Mouse (Mus musculus) large intestine, adult 2 months (tissue): ENCODE measurements around the gene Igsf9. TPM values are rescaled to one million over a fixed set of nuclear protein-coding genes. Genes with fewer than 3 reads are reported as not detected.

ENCODE experiments used
- DNase-seq: peaks from one replicate; pipeline ENCODE4 v3.0.0-alpha.2; 2012; ENCODE audit warnings: low read depth, low spot score
- WGBS: fragments of 180-500 bp; shearing (Covaris S2); methylation state at CpG from one replicate; pipeline ENCODE4 v1.1.7; 2018; 5-methylcytosine and 5-hydroxymethylcytosine counted together
- polyA plus RNA-seq: library from polyadenylated mRNA; depleted of rRNA; stranded (reverse); fragments of >200 nt; gene quantifications from 2 replicates; pipeline ENCODE4 v1.2.3, GENCODE M21; 2012

The Igsf9 gene
- polyA plus RNA-seq, 1 experiment, result 109 TPM

DNA sequence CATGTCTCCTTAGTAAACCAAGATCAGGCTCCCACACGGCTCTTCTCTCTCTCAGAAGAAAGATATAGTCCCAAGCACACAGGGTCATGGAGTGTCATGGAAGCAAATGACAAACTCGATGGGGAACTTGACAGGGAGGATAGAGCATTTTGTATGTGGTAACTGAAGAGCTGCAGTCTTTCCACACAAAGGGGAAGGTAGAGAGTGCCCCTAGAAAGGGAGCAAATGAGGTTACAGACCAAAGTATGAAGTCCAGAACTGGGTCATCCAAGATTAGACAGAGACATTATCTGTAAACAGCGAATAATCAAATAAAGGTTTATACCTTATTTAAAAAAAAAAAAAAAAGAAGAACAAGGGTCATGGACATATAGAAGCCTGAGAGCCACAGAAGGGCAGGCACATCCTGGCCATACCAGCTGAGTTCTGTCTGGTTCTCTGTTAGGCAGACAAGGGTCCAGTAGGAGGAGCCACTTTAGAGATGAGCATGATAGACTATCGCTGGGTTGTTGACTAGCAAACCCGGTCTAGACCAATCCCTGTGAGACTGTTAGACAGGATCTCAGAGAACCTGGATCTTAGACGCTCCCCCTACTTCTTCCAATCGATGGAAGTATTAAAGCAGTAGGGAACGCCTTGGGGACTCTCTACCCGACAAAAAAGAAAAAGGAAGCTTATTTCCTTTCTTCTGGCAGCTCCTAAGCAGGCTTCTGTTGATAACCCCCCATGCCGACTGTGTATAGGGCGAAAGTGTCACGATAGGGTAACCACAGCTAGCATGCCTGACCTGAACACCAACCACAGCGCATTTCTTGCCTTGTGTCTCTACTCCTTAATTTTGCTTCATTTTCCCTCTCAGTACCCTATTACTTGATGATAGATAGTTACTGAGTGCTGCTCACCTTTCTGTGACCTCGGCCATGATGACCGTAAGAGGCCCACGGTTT lies 17.9 kb upstream of the Igsf9 start:
- DNase-seq, result no peak
- 80% methylated on average over 16 of the region's 16 CpGs for WGBS

DNA sequence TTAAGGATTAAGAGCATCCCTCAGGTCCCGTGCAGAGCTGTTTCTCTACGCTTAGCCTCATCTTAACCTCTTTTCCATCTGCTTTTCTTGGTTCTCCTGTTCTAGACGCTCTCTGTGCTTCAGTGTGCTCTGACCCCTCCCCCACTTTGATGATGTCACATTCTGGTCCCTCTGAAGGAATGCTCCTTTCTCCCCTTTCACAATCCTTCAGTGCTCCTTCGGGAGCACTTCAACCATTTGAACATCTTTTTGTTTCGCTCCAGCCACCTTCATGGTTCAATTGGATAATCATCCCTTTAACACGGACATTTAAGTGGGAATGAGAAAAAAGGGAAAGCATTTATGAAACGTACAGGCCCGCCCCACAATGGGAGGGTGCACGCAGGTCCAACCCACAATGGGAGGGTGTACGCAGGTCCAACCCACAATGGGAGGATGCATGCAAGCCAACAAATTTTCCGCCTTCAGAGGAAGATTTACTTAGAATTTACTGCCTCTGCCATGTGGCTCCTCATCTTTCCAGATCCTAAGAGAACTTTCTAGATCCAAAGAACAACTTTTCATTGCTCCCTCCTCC lies 13.2 kb upstream of the Igsf9 start:
- WGBS, result 88% methylated on average over 11 of the region's 11 CpGs
- no peak for DNase-seq

DNA sequence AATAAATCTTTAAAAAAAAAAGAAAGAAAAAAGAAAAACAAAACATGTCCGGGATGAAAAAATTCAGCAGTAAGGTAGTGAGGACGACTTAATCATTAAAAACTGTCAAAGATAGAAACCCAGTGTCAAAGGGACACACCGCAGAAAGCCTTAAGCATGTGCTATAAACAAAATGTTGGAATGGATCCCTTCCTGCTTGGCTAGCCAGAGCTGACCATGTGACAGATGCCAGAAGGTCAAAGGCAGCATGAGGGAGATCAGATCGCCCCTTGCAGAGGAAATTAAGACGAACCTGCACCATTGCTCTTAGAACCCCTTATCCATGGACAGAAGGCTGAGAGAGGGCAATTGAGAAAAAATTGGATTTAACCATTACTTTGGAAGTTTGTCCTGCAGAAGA lies 12.2 kb upstream of the Igsf9 start:
- no peak for DNase-seq
- 68% methylated on average over 5 of the region's 5 CpGs for WGBS

DNA sequence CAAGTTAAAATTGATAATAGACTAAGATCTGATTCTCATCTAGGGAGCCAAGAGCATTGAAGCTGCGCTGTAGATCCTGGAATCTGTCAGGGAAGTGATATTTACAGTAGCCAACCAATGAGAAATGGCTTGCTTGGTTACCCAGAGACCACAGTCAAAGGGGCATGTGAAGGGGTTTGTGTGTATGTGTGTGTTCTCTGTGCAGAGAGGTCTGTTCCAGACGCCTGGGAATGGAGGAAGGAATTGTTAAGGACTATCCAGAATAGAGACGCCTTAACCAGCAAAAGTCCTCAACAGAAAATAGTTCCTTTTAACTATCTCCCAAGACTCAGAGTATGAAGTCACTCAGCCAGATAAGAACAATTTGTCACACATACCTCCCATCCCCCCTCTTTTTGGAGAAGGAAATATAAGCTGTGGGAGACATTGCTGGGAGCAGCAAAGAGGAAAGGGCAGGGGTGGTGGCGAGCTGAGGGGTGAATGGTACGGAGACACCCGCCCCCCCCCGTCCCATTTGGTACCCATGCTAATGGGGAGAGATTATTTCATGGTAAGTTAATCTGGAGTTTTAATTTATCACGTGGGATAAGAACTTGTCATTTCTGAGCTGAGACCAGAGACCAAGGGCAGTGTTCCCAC lies 11.7 kb upstream of the Igsf9 start:
- 75% methylated on average over 8 of the region's 8 CpGs for WGBS
- no peak for DNase-seq

DNA sequence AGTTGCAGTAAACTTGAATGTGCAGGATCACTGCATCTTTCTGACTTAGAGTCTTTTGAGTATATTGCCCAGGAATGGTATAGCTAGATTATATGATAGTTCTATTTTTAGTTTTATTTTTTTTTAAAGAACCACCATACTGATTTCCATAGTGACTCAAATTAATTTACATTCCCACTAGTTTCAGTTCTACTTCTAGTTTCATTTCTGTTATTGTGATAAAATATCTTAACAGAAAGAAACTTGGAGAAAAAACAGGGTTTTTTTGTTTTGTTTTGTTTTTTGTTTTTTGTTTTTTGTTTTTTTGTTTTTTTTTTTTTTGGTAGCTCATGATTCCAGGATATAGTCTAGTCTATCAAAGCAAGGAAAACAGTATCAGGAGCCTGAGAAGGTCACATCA lies 8.7 kb upstream of the Igsf9 start:
- DNase-seq, result no peak

DNA sequence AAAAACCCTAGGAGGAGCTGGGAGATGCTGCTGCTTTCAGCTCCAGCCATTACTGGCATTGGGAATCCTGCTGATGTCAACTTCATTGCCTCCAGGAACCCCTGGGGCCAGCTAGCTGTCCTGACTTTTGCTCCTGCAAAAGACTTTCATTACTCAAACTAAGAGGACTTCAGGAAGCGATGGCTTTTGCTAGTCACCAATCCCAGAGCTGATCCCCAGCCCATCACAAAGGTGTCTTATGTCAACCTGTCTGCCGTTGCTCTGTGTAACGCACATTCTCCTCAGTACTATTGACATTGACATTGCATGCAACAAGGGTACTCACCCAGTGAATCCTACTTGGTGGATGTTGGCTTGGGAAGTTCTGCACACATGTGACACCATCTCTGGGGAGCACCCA lies 7.4 kb upstream of the Igsf9 start:
- DNase-seq, result no peak
- WGBS, result 86% methylated on average over 3 of the region's 3 CpGs

DNA sequence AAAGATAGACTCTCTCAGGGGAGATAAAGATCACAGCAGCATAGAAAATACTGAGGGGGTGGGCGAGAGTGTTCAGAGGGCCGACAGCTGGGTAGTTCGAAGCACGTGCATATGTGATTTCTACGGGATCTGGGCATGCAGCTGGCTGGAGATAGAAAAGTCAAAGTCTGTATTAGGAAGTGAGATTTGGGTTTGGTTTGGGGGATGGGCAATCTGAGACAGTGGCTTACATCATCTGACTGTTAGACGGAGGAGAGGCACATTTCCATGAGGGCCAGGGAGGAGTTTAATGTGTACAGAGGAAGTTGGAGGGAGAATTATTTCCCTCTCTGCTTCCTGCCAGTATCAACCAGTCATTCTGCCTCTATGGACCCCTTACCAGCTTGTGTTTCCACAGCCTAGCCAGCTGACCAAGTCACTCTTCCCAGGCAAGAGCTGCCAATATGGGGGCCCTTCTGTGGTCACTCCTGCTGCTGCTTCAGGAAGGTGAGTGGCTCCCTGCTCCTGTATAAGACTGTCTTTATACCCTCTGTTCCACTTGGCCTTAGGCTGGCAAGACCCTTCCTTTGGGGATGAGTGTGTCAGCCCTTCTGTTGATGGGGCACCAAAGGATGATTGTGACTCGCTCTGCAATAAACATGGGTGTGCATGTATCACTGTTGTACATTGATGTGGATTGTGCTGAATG lies 6.4 kb upstream of the Igsf9 start, which contains the start of gene Slamf9:
TSS of gene Slamf9 (plus strand) at position 305 of the 688 bp plus-strand sequence.
- WGBS, result 40% methylated on average over 7 of the region's 7 CpGs

DNA sequence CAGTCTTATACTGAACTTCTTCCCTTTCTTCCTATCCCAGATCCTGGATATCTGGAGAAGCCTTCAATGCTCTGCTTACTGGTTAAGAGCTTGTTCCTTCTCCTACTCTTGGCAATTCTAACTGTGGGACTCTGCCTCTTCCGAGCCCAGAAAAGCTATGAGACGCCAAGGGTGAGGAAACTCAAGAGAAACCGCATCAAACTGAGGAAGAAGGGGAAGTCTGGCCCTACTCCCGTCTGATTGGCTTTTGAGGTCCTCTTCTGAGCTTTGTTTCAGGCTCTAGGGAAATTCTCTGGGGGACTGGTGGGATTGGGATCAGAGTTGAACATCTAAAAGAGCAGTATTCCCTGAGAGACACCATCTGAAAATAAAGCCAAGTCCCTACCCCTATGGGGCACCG lies 3.6 kb upstream of the Igsf9 start:
- DNase-seq, result no peak
- WGBS, result 84% methylated on average over 5 of the region's 5 CpGs

More for the DNA sequence above, 6.4 kb upstream of the Igsf9 start, which contains the start of gene Slamf9:
- no peak for DNase-seq

DNA sequence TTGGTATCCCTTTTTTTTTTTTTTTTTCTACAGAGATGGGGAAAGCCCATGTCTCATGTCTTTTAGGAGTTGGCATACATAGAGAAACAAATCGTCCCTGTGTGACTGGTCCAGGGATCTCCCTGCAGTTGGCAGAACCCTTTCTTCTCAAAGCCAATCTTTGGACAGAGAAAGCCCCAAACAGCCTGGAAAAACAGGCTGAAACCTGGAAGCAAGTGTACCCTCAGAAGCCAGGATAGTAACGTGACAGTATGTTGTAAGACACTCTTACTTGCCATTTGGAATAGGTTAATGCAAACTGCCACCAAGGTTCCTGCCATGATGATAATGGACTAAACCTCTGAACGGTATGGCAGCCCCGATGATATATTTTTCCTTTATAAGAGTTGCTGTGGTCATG lies 1.2 kb upstream of the Igsf9 start:
- WGBS, result 88% methylated on average over 4 of the region's 4 CpGs

DNA sequence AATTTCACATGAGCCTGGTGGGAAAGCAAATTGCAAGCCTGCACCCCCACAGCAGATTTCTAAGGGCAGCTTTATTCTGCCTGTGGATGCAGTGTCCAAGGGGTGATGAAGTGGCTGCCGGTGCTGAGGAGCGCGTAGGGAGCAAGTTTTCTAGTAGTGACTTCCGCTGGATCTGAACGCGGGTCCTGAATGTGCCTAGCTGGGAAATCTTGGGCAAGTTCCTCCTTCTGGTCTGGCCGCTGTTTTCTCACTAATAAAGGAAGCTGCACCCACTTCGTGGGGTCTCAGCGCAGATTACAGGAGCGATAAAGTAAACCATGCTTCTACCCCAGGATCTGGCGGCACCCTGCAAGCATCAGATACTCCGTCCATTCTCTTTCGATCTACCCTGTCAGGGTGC lies 477 bp upstream of the Igsf9 start:
- WGBS, result 29% methylated on average over 13 of the region's 13 CpGs
- no peak for DNase-seq

More for the DNA sequence above, 1.2 kb upstream of the Igsf9 start:
- DNase-seq, result no peak

DNA sequence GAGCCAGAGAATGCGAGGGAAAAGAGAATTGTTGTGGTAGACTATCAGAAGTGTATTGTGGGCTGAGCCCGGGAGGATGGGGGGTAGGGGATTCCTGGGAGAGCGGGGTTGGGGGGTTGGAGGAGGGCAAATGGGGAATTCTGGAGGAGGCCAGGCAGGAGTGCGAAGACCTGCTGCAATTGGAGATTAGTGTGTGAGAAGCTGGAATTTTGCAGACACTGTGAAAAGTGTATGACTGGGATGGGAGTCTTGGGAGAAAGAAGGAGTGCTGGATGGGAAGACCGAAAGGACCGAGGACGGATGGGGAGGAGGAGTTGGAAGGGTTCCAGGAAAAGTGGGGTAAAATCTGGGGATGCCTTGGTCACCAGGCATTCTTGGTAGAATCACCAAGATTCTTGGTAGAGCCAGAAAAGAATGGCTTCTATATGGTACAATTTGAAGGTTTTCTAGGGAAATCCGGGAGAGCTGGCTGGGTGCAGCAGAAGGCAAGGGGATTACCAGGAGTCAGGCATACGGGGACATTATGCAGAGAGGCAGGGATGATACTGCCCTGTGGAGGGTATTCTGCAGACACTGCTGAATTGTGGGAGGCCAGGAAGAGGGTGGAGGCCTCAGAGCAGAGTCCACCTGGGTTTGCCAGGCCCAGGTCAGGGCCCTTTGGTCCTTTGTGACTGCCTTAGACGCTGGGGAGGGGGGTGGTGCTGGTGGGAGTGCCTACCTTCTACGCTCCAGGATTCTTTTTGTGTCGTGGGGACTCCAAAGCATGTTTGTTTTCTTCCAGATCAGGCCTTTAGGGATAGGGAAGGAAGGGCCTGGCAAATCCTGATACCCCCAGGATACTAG lies 1.2 kb downstream of the Igsf9 start:
- 16% methylated on average over 12 of the region's 12 CpGs for WGBS
- DNase-seq, result no peak

DNA sequence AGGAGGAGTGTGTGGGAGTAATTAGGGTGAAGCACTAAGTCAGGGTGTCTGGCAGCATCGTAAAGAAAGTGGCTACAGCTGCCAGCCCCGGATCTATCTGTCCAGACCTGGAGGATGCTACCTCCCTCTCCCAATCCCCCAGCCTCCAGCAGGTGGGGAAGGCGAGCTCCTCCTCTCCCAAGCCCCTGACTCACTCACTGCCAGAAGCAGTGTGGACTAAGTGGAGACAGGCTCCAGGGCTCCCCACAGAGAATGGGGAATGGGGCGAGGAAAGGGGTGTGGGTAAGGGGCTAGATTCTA lies 1.7 kb downstream of the Igsf9 start:
- 61% methylated on average over 4 of the region's 4 CpGs for WGBS
- no peak for DNase-seq

DNA sequence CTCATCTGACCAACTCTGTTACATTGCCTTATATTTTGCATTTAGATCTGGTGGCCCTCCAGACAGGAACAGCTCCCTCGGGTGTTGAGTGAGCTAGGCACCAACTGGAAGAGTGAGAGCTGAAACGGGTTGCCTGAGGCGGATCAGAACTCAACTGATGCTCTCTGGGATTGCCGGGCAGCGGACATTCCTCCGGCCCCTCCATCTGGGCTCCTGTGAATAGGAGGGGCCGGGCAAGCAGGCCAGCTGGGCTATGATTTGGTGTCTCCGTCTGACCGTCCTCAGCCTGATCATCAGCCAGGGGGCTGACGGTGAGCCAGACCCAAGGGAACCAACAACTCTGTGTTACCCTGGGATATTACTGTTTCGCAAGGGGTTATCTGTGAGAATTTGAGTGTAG lies 2.6 kb downstream of the Igsf9 start:
- DNase-seq, result no peak
- 80% methylated on average over 11 of the region's 11 CpGs for WGBS

DNA sequence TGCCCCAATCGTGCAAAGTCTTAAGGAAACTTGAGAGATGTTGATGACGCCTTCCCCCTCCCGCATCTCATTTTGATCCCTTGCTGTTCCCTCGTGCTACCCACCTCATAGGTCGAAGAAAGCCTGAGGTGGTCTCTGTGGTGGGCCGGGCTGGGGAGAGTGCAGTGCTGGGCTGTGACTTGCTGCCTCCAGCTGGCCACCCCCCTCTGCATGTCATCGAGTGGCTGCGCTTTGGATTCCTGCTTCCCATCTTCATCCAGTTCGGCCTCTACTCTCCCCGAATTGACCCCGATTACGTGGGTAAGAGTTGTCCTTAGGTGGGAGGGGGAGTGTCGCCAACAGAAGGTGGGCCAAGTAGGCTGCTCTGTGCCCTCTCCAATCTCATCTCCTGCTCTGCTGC lies 3.1 kb downstream of the Igsf9 start:
- WGBS, result 83% methylated on average over 13 of the region's 13 CpGs
- DNase-seq, result no peak

DNA sequence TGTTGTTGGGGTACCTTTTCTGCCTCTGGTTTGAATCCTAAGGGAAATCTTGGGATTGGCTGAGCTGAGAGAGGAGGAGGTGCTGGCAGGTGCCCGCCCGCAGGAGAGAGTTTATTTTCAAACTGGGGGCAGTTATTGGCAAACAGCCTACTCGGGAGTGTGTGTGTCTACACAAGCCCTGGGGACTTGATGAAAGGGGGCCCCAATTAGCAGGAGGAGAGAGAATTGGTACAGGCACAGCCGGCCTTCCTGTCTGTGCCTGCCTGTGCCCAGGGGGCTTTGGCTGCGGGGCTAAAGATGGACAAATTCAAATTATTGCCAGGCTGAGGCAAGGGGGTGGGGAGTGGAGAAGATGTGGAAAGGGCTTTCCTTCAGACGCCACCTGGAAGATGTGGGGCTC lies 4.2 kb downstream of the Igsf9 start:
- DNase-seq, result no peak
- 87% methylated on average over 6 of the region's 6 CpGs for WGBS

DNA sequence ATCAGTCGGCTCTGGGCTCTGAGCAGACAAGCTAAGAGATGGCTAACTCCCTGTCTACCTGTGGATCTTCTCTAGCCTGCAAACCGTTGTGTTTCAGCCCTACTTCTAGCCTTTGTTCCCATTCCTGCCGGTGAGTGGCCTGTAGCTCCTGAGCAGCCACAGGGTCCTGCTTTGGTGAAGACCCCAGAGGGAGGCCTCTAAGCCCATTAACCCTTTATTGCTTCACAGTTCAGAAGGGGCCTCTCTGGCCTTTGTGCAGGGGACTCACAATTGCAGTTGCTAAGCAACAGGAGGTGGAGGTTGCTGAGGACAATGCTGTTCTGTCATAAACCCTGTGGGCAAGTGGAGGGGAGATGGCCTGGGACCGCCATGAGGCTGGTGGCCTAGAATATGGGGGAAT lies 4.6 kb downstream of the Igsf9 start:
- DNase-seq, result no peak
- WGBS, result 67% methylated on average over 4 of the region's 4 CpGs

DNA sequence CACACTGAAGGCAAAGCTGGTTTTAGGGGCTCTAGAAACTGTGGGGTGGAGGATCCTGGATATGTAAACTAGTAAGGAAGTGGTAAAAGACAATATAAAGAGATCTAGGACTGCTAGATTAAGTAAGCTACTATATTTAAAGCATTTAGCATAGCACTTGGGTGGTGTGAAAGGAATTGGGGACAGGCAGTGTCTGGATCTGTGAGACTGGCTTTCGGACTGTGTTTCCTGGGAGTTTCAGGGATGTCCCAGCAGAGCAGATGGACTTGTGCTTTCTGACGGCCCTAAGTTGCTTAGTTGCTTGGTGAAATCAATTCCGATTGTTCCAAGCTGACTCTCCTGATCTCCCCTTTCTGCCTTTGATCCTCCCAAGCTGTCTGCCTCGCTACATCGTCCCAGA lies 5.1 kb downstream of the Igsf9 start:
- DNase-seq, result no peak
- 92% methylated on average over 5 of the region's 5 CpGs for WGBS

DNA sequence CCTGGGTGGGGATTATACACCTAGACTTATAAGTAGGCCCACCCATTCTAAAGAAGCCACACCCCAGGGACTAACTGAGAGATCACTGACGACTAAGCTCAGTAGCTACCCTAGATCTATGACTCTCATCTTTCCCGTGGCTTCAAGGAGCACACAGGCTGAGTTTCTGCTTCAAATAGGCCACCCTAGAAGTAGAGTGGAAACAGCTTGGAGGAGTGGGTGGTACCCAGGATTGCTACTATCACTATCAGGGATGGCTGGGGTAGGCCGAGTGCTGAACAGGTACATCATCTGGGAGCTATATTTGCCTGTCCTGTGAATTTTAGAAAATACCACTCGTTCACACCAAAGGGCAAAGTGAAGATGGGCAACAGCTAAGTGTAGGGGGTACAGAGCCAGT lies 6.3 kb downstream of the Igsf9 start:
- WGBS, result 73% methylated on average over 4 of the region's 4 CpGs
- no peak for DNase-seq

DNA sequence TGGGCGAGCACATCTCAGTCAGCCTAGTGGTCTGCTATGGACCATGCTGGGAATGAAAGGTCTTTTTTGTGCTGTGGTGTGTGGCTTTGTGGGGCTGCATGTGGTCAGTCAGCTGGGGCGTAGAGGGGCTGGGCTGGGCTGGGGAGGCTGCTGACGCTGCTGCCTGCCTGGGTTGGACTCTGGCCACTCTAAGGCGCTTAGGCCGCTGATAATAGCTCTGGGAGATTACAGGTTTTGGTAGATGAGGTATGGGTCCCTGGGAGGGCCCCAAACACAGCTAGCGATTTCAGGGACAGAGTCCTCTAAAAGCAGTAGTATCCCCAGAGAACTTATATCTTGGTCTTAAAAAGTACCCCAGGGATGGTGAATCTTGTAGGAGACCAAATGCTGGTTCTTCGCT lies 7.2 kb downstream of the Igsf9 start:
- WGBS, result 78% methylated on average over 7 of the region's 7 CpGs
- no peak for DNase-seq
